Mouse (Mus musculus): ENCODE results near the gene Acat3.

DNA sequence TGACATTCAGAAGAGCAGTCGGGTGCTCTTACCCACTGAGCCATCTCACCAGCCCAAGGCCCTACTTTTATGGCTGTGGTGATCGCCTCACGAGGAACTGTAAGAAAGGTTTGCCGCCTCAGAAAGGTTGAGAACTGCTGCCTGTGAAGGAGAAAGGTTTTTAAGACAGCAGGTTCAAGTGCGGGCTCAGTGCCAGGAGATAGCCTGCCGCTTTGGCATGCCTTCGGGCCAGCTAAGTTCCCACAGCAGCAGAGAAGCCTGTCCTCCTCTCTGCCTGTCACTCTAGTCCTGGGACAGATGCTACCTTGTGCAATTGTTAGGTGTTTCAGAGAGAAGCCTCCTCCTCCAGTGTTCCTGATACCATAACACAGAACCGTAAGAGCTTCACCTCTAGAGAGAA lies 16.3 kb upstream of the Acat3 start:
- TF ChIP-seq POLR2A (IDR thresholded peaks at IDR 0.05; ENCODE audit: borderline replicate concordance, low read depth, low read length) (no peak), CTCF (IDR thresholded peaks at IDR 0.05; ENCODE audit: low read depth, low read length) (no peak)

Measured in bone marrow macrophage, adult 2 months (primary cell).